Comparison of ENCODE assay signal across 32 mouse cellular contexts in genomic region chr10:75015465-75015864, GRCm38 (mm10). TPM values are rescaled to one million over a fixed set of nuclear protein-coding genes. Genes with fewer than 3 reads are reported as not detected.
DNase-seq lines count a peak whose midpoint lies in the region; ATAC-seq lines count a peak whose summit lies in the region.
"Had no signal": no experiment of that assay in that cellular context is flagged by ENCODE, and none has a peak within 500 bp of the region (broad histone marks: within the 10 kb centered on the region; RNA-seq: fewer than 3 reads in every experiment).

No protein-coding gene starts in this region.

- H3K27me3 ChIP-seq in hindbrain, embryonic 11.5 days (ENCODE audit: control insufficient read depth, insufficient read depth, low read length), result no peaks in the 10 kb centered on the region
- H3K27me3 ChIP-seq in hindbrain, embryonic 10.5 days (ENCODE audit: insufficient read depth, poor library complexity, severe bottlenecking), result no peaks in the 10 kb centered on the region
- no peaks in the 10 kb centered on the region for H3K27me3 ChIP-seq in kidney, embryonic 16.5 days (ENCODE audit: insufficient read depth, low read length)
- H3K27me3 ChIP-seq in midbrain, embryonic 12.5 days, result no peaks in the 10 kb centered on the region
- H3K27me3 ChIP-seq in midbrain, embryonic 16.5 days (ENCODE audit: control insufficient read depth, insufficient read depth, low read depth, low read length), result no peaks in the 10 kb centered on the region
- no peaks in the 10 kb centered on the region for H3K27me3 ChIP-seq in embryonic facial prominence, embryonic 10.5 days (replicated peaks; ENCODE audit: low read depth, poor library complexity, severe bottlenecking)
- H3K27me3 ChIP-seq: embryonic facial prominence, embryonic 13.5 days; forebrain, embryonic 13.5 days had no signal

- H3K4me3 ChIP-seq in hindbrain, embryonic 11.5 days (ENCODE audit: low read depth, low read length), result no peak overlapping the region
- H3K4me3 ChIP-seq in hindbrain, embryonic 10.5 days, result no peak overlapping the region
- H3K4me3 ChIP-seq in kidney, embryonic 16.5 days (ENCODE audit: low read length), result no peak overlapping the region
- H3K4me3 ChIP-seq in midbrain, embryonic 12.5 days, result no peak overlapping the region
- no peak overlapping the region for H3K4me3 ChIP-seq in midbrain, embryonic 16.5 days (ENCODE audit: low read depth, low read length)
- no peak overlapping the region for H3K4me3 ChIP-seq in embryonic facial prominence, embryonic 10.5 days
- H3K4me3 ChIP-seq: embryonic facial prominence, embryonic 13.5 days; erythroblast, embryonic 14.5 days; forebrain, embryonic 13.5 days; gastrocnemius, adult 2 months had no signal

- WGBS in hindbrain, embryonic 11.5 days, result 64% methylated on average over 14 of the region's 14 CpGs
- 68% methylated on average over 14 of the region's 14 CpGs for WGBS in hindbrain, embryonic 10.5 days
- WGBS in kidney, embryonic 16.5 days, result 68% methylated on average over 14 of the region's 14 CpGs
- WGBS in midbrain, embryonic 12.5 days, result 72% methylated on average over 14 of the region's 14 CpGs
- 75% methylated on average over 14 of the region's 14 CpGs for WGBS in midbrain, embryonic 16.5 days
- WGBS in embryonic facial prominence, embryonic 10.5 days, result 67% methylated on average over 14 of the region's 14 CpGs

- H3K4me2 ChIP-seq in hindbrain, embryonic 11.5 days (replicated peaks; ENCODE audit: low read depth, low read length), result no peak overlapping the region
- H3K4me2 ChIP-seq in kidney, embryonic 16.5 days (replicated peaks; ENCODE audit: low read depth, low read length), result no peak overlapping the region
- no peak overlapping the region for H3K4me2 ChIP-seq in midbrain, embryonic 12.5 days (replicated peaks)
- H3K4me2 ChIP-seq in midbrain, embryonic 16.5 days (ENCODE audit: low read length), result no peak overlapping the region
- H3K4me2 ChIP-seq: embryonic facial prominence, embryonic 13.5 days; forebrain, embryonic 13.5 days; heart, embryonic 11.5 days; hindbrain, embryonic 14.5 days had no signal

- H3K9me3 ChIP-seq in hindbrain, embryonic 11.5 days (ENCODE audit: control insufficient read depth, low read length), result no peaks in the 10 kb centered on the region
- H3K9me3 ChIP-seq in hindbrain, embryonic 10.5 days, result no peaks in the 10 kb centered on the region
- H3K9me3 ChIP-seq in kidney, embryonic 16.5 days (ENCODE audit: low read length), result no peaks in the 10 kb centered on the region
- no peaks in the 10 kb centered on the region for H3K9me3 ChIP-seq in midbrain, embryonic 12.5 days
- no peaks in the 10 kb centered on the region for H3K9me3 ChIP-seq in midbrain, embryonic 16.5 days (replicated peaks; ENCODE audit: control insufficient read depth, low read length, poor library complexity, severe bottlenecking)
- H3K9me3 ChIP-seq in embryonic facial prominence, embryonic 10.5 days, result no peaks in the 10 kb centered on the region
- H3K9me3 ChIP-seq: embryonic facial prominence, embryonic 13.5 days; forebrain, embryonic 13.5 days had no signal

- ATAC-seq in hindbrain, embryonic 11.5 days (ENCODE audit: low FRiP score), result peak; percentile 15; the same call in 1 of the 2 replicates
- peak; percentile 43; the same call in 1 of the 2 replicates for ATAC-seq in kidney, embryonic 16.5 days (ENCODE audit: low FRiP score, low TSS enrichment)
- ATAC-seq in midbrain, embryonic 12.5 days (ENCODE audit: low FRiP score, low read depth), result peak; percentile 53; the same call in 1 of the 2 replicates
- no peak for ATAC-seq in midbrain, embryonic 16.5 days
- ATAC-seq: activated CD4-positive, CD25-positive, alpha-beta regulatory T cell, adult 4 months; CD4-positive, CD25-positive, alpha-beta regulatory T cell, adult 4 months; forebrain, embryonic 13.5 days; forebrain, postnatal 0 days; hindbrain, postnatal 0 days had no signal

- no peak overlapping the region for H3K9ac ChIP-seq in hindbrain, embryonic 11.5 days (ENCODE audit: low read depth, low read length)
- H3K9ac ChIP-seq in kidney, embryonic 16.5 days (replicated peaks; ENCODE audit: low read length), result no peak overlapping the region
- no peak overlapping the region for H3K9ac ChIP-seq in midbrain, embryonic 12.5 days (replicated peaks)
- H3K9ac ChIP-seq in midbrain, embryonic 16.5 days (ENCODE audit: low read depth, low read length), result no peak overlapping the region
- H3K9ac ChIP-seq: embryonic facial prominence, embryonic 13.5 days; forebrain, embryonic 13.5 days; forebrain, postnatal 0 days; hindbrain, embryonic 14.5 days had no signal

- no peak overlapping the region for H3K27ac ChIP-seq in hindbrain, embryonic 11.5 days (ENCODE audit: low read depth, low read length)
- H3K27ac ChIP-seq in hindbrain, embryonic 10.5 days, result no peak overlapping the region
- H3K27ac ChIP-seq in kidney, embryonic 16.5 days (ENCODE audit: low read length), result no peak overlapping the region
- H3K27ac ChIP-seq in midbrain, embryonic 12.5 days (replicated peaks), result no peak overlapping the region
- no peak overlapping the region for H3K27ac ChIP-seq in midbrain, embryonic 16.5 days (ENCODE audit: low read length)
- peak overlapping the region; percentile 21; the same call in 1 of the 2 replicates for H3K27ac ChIP-seq in embryonic facial prominence, embryonic 10.5 days (replicated peaks)
- H3K27ac ChIP-seq: embryonic facial prominence, embryonic 13.5 days; forebrain, embryonic 13.5 days; gastrocnemius, adult 2 months; hindbrain, embryonic 14.5 days; hindbrain, postnatal 0 days had no signal

- H3K36me3 ChIP-seq in hindbrain, embryonic 11.5 days (ENCODE audit: control insufficient read depth, insufficient read depth, low read length), result no peaks in the 10 kb centered on the region
- peaks cover 8% of the 10 kb centered on the region; the same call in 1 of the 2 replicates for H3K36me3 ChIP-seq in hindbrain, embryonic 10.5 days
- H3K36me3 ChIP-seq in kidney, embryonic 16.5 days (ENCODE audit: insufficient read depth, low read length), result no peaks in the 10 kb centered on the region
- 0 out of 2 replicates have a peak, but pooled peaks cover 4% of the 10 kb centered on the region for H3K36me3 ChIP-seq in midbrain, embryonic 12.5 days
- H3K36me3 ChIP-seq in midbrain, embryonic 16.5 days (ENCODE audit: control insufficient read depth, insufficient read depth, low read length), result peaks cover 9% of the 10 kb centered on the region
- H3K36me3 ChIP-seq in embryonic facial prominence, embryonic 10.5 days (replicated peaks), result no peaks in the 10 kb centered on the region
- H3K36me3 ChIP-seq: embryonic facial prominence, embryonic 13.5 days had no signal

- H3K4me1 ChIP-seq in hindbrain, embryonic 11.5 days (replicated peaks; ENCODE audit: control insufficient read depth, insufficient read depth, low read length), result no peaks in the 10 kb centered on the region
- peaks cover 8% of the 10 kb centered on the region; the same call in 1 of the 2 replicates for H3K4me1 ChIP-seq in hindbrain, embryonic 10.5 days (replicated peaks)
- H3K4me1 ChIP-seq in kidney, embryonic 16.5 days (ENCODE audit: insufficient read depth, low read length), result no peaks in the 10 kb centered on the region
- no peaks in the 10 kb centered on the region for H3K4me1 ChIP-seq in midbrain, embryonic 12.5 days
- H3K4me1 ChIP-seq in midbrain, embryonic 16.5 days (ENCODE audit: control insufficient read depth, insufficient read depth, low read length), result 0 out of 2 replicates have a peak, but pooled peaks cover 6% of the 10 kb centered on the region
- peaks cover 6% of the 10 kb centered on the region for H3K4me1 ChIP-seq in embryonic facial prominence, embryonic 10.5 days

- no peak for DNase-seq in hindbrain, embryonic 11.5 days (ENCODE audit: low spot score)
- no peak for DNase-seq in hindbrain, embryonic 10.5 days (ENCODE audit: low spot score)
- DNase-seq in kidney, adult 8-10 months, result no peak
- no peak for DNase-seq in embryonic facial prominence, embryonic 10.5 days (ENCODE audit: low spot score)
- no peak for DNase-seq in layer of hippocampus, adult 8-10 months (ENCODE audit: low spot score in 2 of 2)
- DNase-seq: adrenal gland, adult 8-10 months; adrenal gland, postnatal 25 days; cerebellum, adult 11-12 months; cerebellum, adult 8-10 months; forebrain, postnatal 0 days; gastrocnemius, adult 2 months; gastrocnemius, postnatal 14 days; heart, adult 11 months had no signal

RNA-seq across cellular contexts. Expression of gene Rsph14, which starts 16.9 kb away (rescaled TPM):
- polyA plus RNA-seq in hindbrain, embryonic 11.5 days (2014; fragmentation: Nextera tagmentation; extraction: Ambion mirVana), result 0.15 and 0.46 TPM in 2 replicates
- polyA plus RNA-seq in hindbrain, embryonic 10.5 days (2016; fragmentation: Nextera tagmentation; extraction: Ambion mirVana), result 0.20 and 1.0 TPM in 2 replicates
- polyA plus RNA-seq in kidney, embryonic 16.5 days (2015; fragmentation: Nextera tagmentation; extraction: Ambion mirVana), result not detected in 2 replicates
- 0.35 TPM in 1 of 2 replicates, not detected in the other for polyA plus RNA-seq in midbrain, embryonic 12.5 days (2016; fragmentation: Nextera tagmentation; extraction: Ambion mirVana)
- 0.55 and 0.62 TPM in 2 replicates for polyA plus RNA-seq in midbrain, embryonic 16.5 days (2015; fragmentation: Nextera tagmentation; extraction: Ambion mirVana)
- not detected in 2 replicates for polyA plus RNA-seq in embryonic facial prominence, embryonic 10.5 days (2016; fragmentation: Nextera tagmentation; extraction: Ambion mirVana)
- total RNA-seq in layer of hippocampus, adult 8-10 months (2022), result 1 to 10 TPM in 1 of 4 experiments, under 1 TPM in 2, not detected in 1; 0.31 to 1.4 (median 0.75) TPM
- total RNA-seq: common myeloid progenitor, adult 5-6 weeks; gastrocnemius, adult 2 months; gastrocnemius, postnatal 14 days; gastrocnemius, postnatal 4 days; heart, adult 8-10 months; heart, postnatal 25 days; hematopoietic stem cell, adult 5-6 weeks had no signal
- polyA plus RNA-seq: activated CD4-positive, CD25-positive, alpha-beta regulatory T cell, adult 4 months; C2C12; CD4-positive, CD25-positive, alpha-beta regulatory T cell, adult 4 months; embryonic facial prominence, embryonic 13.5 days; erythroblast, embryonic 14.5 days; heart, embryonic 11.5 days; heart, embryonic 14.5 days; heart, postnatal 0 days had no signal

RNA-seq across cellular contexts. Expression of gene Rab36, which starts 21.4 kb away (rescaled TPM):
- 6.8 and 9.3 TPM in 2 replicates for polyA plus RNA-seq in hindbrain, embryonic 11.5 days (2014; fragmentation: Nextera tagmentation; extraction: Ambion mirVana)
- polyA plus RNA-seq in hindbrain, embryonic 10.5 days (2016; fragmentation: Nextera tagmentation; extraction: Ambion mirVana), result 9.8 and 10.6 TPM in 2 replicates
- polyA plus RNA-seq in kidney, embryonic 16.5 days (2015; fragmentation: Nextera tagmentation; extraction: Ambion mirVana), result 10.9 and 12.9 TPM in 2 replicates
- polyA plus RNA-seq in midbrain, embryonic 12.5 days (2016; fragmentation: Nextera tagmentation; extraction: Ambion mirVana), result 11.1 and 12.2 TPM in 2 replicates
- polyA plus RNA-seq in midbrain, embryonic 16.5 days (2015; fragmentation: Nextera tagmentation; extraction: Ambion mirVana), result 22.7 and 23.9 TPM in 2 replicates
- 10.5 and 13.1 TPM in 2 replicates for polyA plus RNA-seq in embryonic facial prominence, embryonic 10.5 days (2016; fragmentation: Nextera tagmentation; extraction: Ambion mirVana)
- total RNA-seq in layer of hippocampus, adult 8-10 months (2022), result 10 to 100 TPM; 30.0 to 35.7 (median 33.2) TPM
- polyA plus RNA-seq: erythroblast, embryonic 14.5 days had no signal

RNA-seq across cellular contexts. Expression of gene Bcr, which starts 44.9 kb away (rescaled TPM):
- 10.5 and 15.2 TPM in 2 replicates for polyA plus RNA-seq in hindbrain, embryonic 11.5 days (2014; fragmentation: Nextera tagmentation; extraction: Ambion mirVana)
- 6.6 and 7.8 TPM in 2 replicates for polyA plus RNA-seq in hindbrain, embryonic 10.5 days (2016; fragmentation: Nextera tagmentation; extraction: Ambion mirVana)
- polyA plus RNA-seq in kidney, embryonic 16.5 days (2015; fragmentation: Nextera tagmentation; extraction: Ambion mirVana), result 6.8 and 8.4 TPM in 2 replicates
- 10.8 and 11.7 TPM in 2 replicates for polyA plus RNA-seq in midbrain, embryonic 12.5 days (2016; fragmentation: Nextera tagmentation; extraction: Ambion mirVana)
- 12.4 and 13.8 TPM in 2 replicates for polyA plus RNA-seq in midbrain, embryonic 16.5 days (2015; fragmentation: Nextera tagmentation; extraction: Ambion mirVana)
- 8.1 and 9.1 TPM in 2 replicates for polyA plus RNA-seq in embryonic facial prominence, embryonic 10.5 days (2016; fragmentation: Nextera tagmentation; extraction: Ambion mirVana)
- total RNA-seq in layer of hippocampus, adult 8-10 months (2022), result 100 to 1,000 TPM in 2 of 4 experiments, 10 to 100 TPM in 2; 96.5 to 140 (median 115) TPM

RNA-seq across cellular contexts. Expression of gene Gnaz, which starts 48.5 kb away (rescaled TPM):
- polyA plus RNA-seq in hindbrain, embryonic 11.5 days (2014; fragmentation: Nextera tagmentation; extraction: Ambion mirVana), result 14.0 and 14.7 TPM in 2 replicates
- polyA plus RNA-seq in hindbrain, embryonic 10.5 days (2016; fragmentation: Nextera tagmentation; extraction: Ambion mirVana), result 9.9 and 15.0 TPM in 2 replicates
- 5.4 and 6.2 TPM in 2 replicates for polyA plus RNA-seq in kidney, embryonic 16.5 days (2015; fragmentation: Nextera tagmentation; extraction: Ambion mirVana)
- 22.2 and 23.8 TPM in 2 replicates for polyA plus RNA-seq in midbrain, embryonic 12.5 days (2016; fragmentation: Nextera tagmentation; extraction: Ambion mirVana)
- polyA plus RNA-seq in midbrain, embryonic 16.5 days (2015; fragmentation: Nextera tagmentation; extraction: Ambion mirVana), result 92.6 and 103 TPM in 2 replicates
- polyA plus RNA-seq in embryonic facial prominence, embryonic 10.5 days (2016; fragmentation: Nextera tagmentation; extraction: Ambion mirVana), result 5.1 TPM in 2 replicates
- total RNA-seq in layer of hippocampus, adult 8-10 months (2022), result 100 to 1,000 TPM in 2 of 4 experiments, 10 to 100 TPM in 2; 88.3 to 111 (median 102) TPM
- polyA plus RNA-seq: activated CD4-positive, CD25-positive, alpha-beta regulatory T cell, adult 4 months; CD4-positive, CD25-positive, alpha-beta regulatory T cell, adult 4 months had no signal
